In the genomic region with DNA sequence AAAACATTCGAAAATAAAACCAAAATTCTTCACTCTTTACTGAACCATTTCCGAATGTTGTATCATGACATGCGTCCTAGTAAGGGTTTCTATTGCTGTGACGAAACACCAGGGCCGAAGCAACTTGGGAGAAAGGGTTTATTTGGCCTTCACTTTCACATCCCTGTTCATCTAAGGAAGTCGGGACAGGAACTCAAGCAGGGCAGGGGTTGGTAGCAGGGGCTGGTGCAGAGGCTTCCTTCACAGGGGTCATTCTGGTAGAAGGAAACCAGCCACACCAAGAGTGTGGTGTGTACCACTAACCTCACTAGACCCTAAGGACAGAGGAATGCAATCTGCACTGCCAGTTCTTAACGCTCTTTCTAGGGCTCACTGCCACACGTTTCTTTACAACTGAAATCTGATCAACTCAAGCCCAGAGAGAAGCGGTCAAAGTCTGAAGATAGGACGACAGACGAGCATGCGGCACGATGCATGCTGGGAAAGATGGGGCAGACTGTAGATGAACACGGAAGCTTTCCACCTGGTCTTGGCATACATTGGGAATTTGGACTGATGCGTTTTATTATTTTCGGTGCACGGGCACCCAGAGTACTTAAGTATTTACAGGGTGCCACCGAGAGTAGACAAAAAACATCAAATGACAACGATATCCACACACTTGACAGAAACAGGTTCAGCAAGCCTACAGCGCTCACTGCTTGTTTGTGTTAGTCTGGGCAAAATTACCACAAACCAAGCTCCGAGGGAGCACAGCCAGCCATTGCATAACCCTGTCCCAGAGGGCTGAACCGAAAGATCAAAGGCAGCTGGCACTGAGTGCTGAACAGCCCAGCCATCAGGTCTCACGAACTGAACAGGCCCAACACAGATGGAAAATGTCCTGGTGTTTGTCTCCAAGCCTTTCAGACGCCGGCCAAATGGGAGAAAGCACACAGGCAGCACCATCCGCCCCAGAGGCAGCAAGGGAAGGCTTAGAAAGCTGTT, we compare ENCODE assay signal across 10 mouse cellular contexts. TPM values are rescaled to one million over a fixed set of nuclear protein-coding genes. Genes with fewer than 3 reads are reported as not detected.
DNase-seq lines count a peak whose midpoint lies in the region; ATAC-seq and TF ChIP-seq lines count a peak whose summit lies in the region.
"Had no signal": no experiment of that assay in that cellular context is flagged by ENCODE, and none has a peak within 500 bp of the region (broad histone marks: within the 10 kb centered on the region; RNA-seq: fewer than 3 reads in every experiment).

No protein-coding gene starts in this region.

- no peak for TF ChIP-seq CTCF in heart, adult 2 months (IDR thresholded peaks at IDR 0.05)

- no peak overlapping the region for H3K4me2 ChIP-seq in heart, embryonic 12.5 days
- no peak overlapping the region for H3K4me2 ChIP-seq in embryonic facial prominence, embryonic 13.5 days

- peaks cover 12% of the 10 kb centered on the region for H3K4me1 ChIP-seq in heart, adult 2 months (ENCODE audit: control insufficient read depth, insufficient read depth, low read length)
- peaks cover 17% of the 10 kb centered on the region for H3K4me1 ChIP-seq in heart, embryonic 12.5 days (replicated peaks)
- peaks cover 16% of the 10 kb centered on the region for H3K4me1 ChIP-seq in embryonic facial prominence, embryonic 13.5 days
- peaks cover 6% of the 10 kb centered on the region; the same call in 1 of the 2 replicates for H3K4me1 ChIP-seq in hindbrain, embryonic 10.5 days (replicated peaks)

- peak; percentile 51; the same call in 1 of the 2 replicates for TF ChIP-seq EP300 in heart, adult 2 months (IDR thresholded peaks at IDR 0.05; ENCODE audit: insufficient read depth, low read depth, low read length)

- TF ChIP-seq POLR2A in heart, adult 2 months (IDR thresholded peaks at IDR 0.05; ENCODE audit: insufficient read depth, low read depth, low read length) = peak; percentile 27; the same call in 1 of the 2 replicates

- H3K9ac ChIP-seq in heart, adult 2 months (ENCODE audit: low read depth, low read length) = no peak overlapping the region
- H3K9ac ChIP-seq in heart, embryonic 12.5 days = no peak overlapping the region
- no peak overlapping the region for H3K9ac ChIP-seq in embryonic facial prominence, embryonic 13.5 days

- WGBS in heart, adult 2 months = 68% methylated on average over 26 of the region's 26 CpGs
- 68% methylated on average over 26 of the region's 26 CpGs for WGBS in heart, embryonic 12.5 days
- WGBS in embryonic facial prominence, embryonic 13.5 days = 67% methylated on average over 26 of the region's 26 CpGs
- 31% methylated on average over 26 of the region's 26 CpGs for WGBS in macrophage (ENCODE audit: missing documents)
- WGBS in hindbrain, embryonic 10.5 days = 84% methylated on average over 26 of the region's 26 CpGs

- H3K9me3 ChIP-seq in heart, embryonic 12.5 days (replicated peaks) = 0 out of 2 replicates have a peak, but pooled peaks cover 4% of the 10 kb centered on the region
- H3K9me3 ChIP-seq in embryonic facial prominence, embryonic 13.5 days = peaks cover 2% of the 10 kb centered on the region; the same call in 1 of the 2 replicates
- H3K9me3 ChIP-seq in hindbrain, embryonic 10.5 days = no peaks in the 10 kb centered on the region

- peak; percentile 76 to 83 for DNase-seq in heart, adult 2 months
- DNase-seq in Muller cell, postnatal 12 days (ENCODE audit: inconsistent ontology term) = peak; percentile 62
- DNase-seq in kidney, adult 9 months = peak; percentile 70
- no peak for DNase-seq in hindbrain, embryonic 10.5 days (ENCODE audit: low spot score)

- ATAC-seq in heart, embryonic 12.5 days (ENCODE audit: insufficient number of reproducible peaks, low FRiP score) = no peak
- ATAC-seq in embryonic facial prominence, embryonic 13.5 days (ENCODE audit: insufficient number of reproducible peaks, insufficient read depth, low FRiP score, low TSS enrichment, low read depth) = no peak
- no peak for ATAC-seq in megakaryocyte-erythroid progenitor cell, adult 5-6 weeks (replicated peaks; ENCODE audit: low FRiP score, low TSS enrichment, poor library complexity, severe bottlenecking)

- no peaks in the 10 kb centered on the region for H3K79me2 ChIP-seq in heart, adult 2 months (replicated peaks; ENCODE audit: control insufficient read depth, insufficient read depth, low read length)
- no peaks in the 10 kb centered on the region for H3K79me2 ChIP-seq in macrophage (ENCODE audit: inconsistent target)

- peak overlapping the region; percentile 17; the same call in 1 of the 2 replicates for H3K27ac ChIP-seq in heart, adult 2 months
- no peak overlapping the region for H3K27ac ChIP-seq in heart, embryonic 12.5 days (ENCODE audit: poor library complexity, severe bottlenecking)
- peak overlapping the region; percentile 65 for H3K27ac ChIP-seq in embryonic facial prominence, embryonic 13.5 days
- peak overlapping the region; percentile 76 for H3K27ac ChIP-seq in macrophage
- H3K27ac ChIP-seq in hindbrain, embryonic 10.5 days = no peak overlapping the region

- H3K27me3 ChIP-seq in heart, adult 2 months (ENCODE audit: control insufficient read depth, insufficient read depth, low read length) = no peaks in the 10 kb centered on the region
- H3K27me3 ChIP-seq in heart, embryonic 12.5 days (replicated peaks) = peaks cover 11% of the 10 kb centered on the region
- H3K27me3 ChIP-seq in embryonic facial prominence, embryonic 13.5 days = no peaks in the 10 kb centered on the region
- H3K27me3 ChIP-seq in hindbrain, embryonic 10.5 days (ENCODE audit: insufficient read depth, poor library complexity, severe bottlenecking) = no peaks in the 10 kb centered on the region

- H3K36me3 ChIP-seq in heart, adult 2 months (ENCODE audit: control insufficient read depth, insufficient read depth, low read length) = no peaks in the 10 kb centered on the region
- peaks cover 15% of the 10 kb centered on the region for H3K36me3 ChIP-seq in heart, embryonic 12.5 days
- H3K36me3 ChIP-seq in embryonic facial prominence, embryonic 13.5 days = peaks cover 8% of the 10 kb centered on the region; the same call in 1 of the 2 replicates
- peaks cover 20% of the 10 kb centered on the region; the same call in 1 of the 2 replicates for H3K36me3 ChIP-seq in macrophage (ENCODE audit: inconsistent target)
- H3K36me3 ChIP-seq in hindbrain, embryonic 10.5 days = no peaks in the 10 kb centered on the region

- no peak overlapping the region for H3K4me3 ChIP-seq in heart, adult 2 months
- H3K4me3 ChIP-seq in heart, embryonic 12.5 days = no peak overlapping the region
- no peak overlapping the region for H3K4me3 ChIP-seq in embryonic facial prominence, embryonic 13.5 days
- no peak overlapping the region for H3K4me3 ChIP-seq in macrophage (ENCODE audit: inconsistent target)
- no peak overlapping the region for H3K4me3 ChIP-seq in hindbrain, embryonic 10.5 days

- intact Hi-C loops in heart, adult 2 months (cut with DNase I) = loop anchor here (1.0 to 5.0 kb wide), 3 partner anchors 31 to 346 kb away; no protein-coding TSS in a partner anchor

RNA-seq across cellular contexts. Expression of gene Gm10974, which starts 54.7 kb away (rescaled TPM):
- not detected for total RNA-seq in heart, adult 2 months (2021)
- not detected in 2 replicates for polyA plus RNA-seq in heart, adult 2 months (2012; rRNA removed)
- polyA plus RNA-seq in heart, embryonic 12.5 days (2016; fragmentation: Nextera tagmentation; extraction: Ambion mirVana) = not detected in 2 replicates
- polyA plus RNA-seq in embryonic facial prominence, embryonic 13.5 days (2015; fragmentation: Nextera tagmentation; extraction: Ambion mirVana) = not detected in 2 replicates
- total RNA-seq in macrophage (2018; cell fraction: chromatin; rRNA removed) = not detected
- total RNA-seq in macrophage (2018; cell fraction: cytosol; rRNA removed) = not detected
- not detected for total RNA-seq in macrophage (2018; cell fraction: nucleus; rRNA removed)
- not detected in 3 replicates for polyA plus RNA-seq in macrophage (2018)
- not detected in 2 replicates for polyA plus RNA-seq in hindbrain, embryonic 10.5 days (2016; fragmentation: Nextera tagmentation; extraction: Ambion mirVana)
- total RNA-seq in megakaryocyte-erythroid progenitor cell, adult 5-6 weeks (2014; fragmentation: Nextera tagmentation) = not detected in 2 replicates
- not detected in 2 replicates for total RNA-seq in megakaryocyte-erythroid progenitor cell, adult 5-6 weeks (2017)
- total RNA-seq: hematopoietic stem cell, adult 5-6 weeks; MEL had no signal

Comparison
In these comparisons a context has a peak if more than half of its experiments do, and no peak if none do; other contexts are left out.
1. H3K27ac ChIP-seq: peak in heart, adult 2 months (single experiment), embryonic facial prominence, embryonic 13.5 days (single experiment) and macrophage (single experiment); none in heart, embryonic 12.5 days (single experiment) and hindbrain, embryonic 10.5 days (single experiment).